Mouse (Mus musculus): Measurements from ENCODE around the gene Itgb5. TPM values are rescaled to one million over a fixed set of nuclear protein-coding genes. Genes with fewer than 3 reads are reported as not detected.

Itgb5 gene
- polyA plus RNA-seq, 1 experiment from 2014 or later = 64.1 TPM

DNA sequence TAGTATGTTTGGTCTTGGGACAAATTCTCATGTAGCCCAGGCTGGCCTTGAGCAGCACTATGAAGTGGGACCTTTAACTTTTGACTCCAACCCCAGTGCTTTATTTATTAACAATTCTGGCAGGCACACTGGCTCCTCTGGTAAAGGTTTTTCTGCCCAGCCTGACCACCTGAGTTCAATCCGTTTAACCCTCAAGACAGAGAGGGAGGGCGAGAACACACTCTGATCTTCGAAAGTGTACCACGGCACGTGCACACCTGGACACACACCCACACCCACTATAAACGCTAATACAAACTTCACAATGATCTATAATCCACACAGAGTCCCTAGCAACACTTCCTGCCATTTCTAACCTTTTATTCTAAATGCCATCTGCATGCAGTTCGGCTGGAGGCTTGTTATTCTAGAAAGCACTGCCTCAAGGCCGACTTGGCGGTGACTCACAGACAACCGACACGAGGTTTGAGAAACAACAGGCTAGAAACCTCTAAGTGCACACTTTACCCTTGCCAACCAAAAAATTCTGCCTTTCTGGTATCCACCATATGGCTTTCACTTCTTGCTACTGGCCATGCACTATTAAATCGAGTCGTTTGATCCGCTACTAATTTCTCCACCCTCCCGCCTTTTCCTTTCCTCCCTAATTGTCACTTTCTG, 136.5 kb downstream of the Itgb5 start:
- whole genome bisulfite sequencing = 19% methylated on average over 15 of the region's 15 CpGs
- Histone ChIP-seq H3K27me3 (replicated peaks; ENCODE audit: low read depth, poor library complexity, severe bottlenecking) (no peaks in the 10 kb centered on the region), H3K9me3 (no peaks in the 10 kb centered on the region), H3K27ac (replicated peaks) (peak overlapping the region; percentile 88), H3K4me3 (peak overlapping the region; percentile 70), H3K36me3 (replicated peaks) (peaks cover 34% of the 10 kb centered on the region), H3K4me1 (peaks cover 28% of the 10 kb centered on the region)
- no peak for DNase-seq (ENCODE audit: low spot score)

DNA sequence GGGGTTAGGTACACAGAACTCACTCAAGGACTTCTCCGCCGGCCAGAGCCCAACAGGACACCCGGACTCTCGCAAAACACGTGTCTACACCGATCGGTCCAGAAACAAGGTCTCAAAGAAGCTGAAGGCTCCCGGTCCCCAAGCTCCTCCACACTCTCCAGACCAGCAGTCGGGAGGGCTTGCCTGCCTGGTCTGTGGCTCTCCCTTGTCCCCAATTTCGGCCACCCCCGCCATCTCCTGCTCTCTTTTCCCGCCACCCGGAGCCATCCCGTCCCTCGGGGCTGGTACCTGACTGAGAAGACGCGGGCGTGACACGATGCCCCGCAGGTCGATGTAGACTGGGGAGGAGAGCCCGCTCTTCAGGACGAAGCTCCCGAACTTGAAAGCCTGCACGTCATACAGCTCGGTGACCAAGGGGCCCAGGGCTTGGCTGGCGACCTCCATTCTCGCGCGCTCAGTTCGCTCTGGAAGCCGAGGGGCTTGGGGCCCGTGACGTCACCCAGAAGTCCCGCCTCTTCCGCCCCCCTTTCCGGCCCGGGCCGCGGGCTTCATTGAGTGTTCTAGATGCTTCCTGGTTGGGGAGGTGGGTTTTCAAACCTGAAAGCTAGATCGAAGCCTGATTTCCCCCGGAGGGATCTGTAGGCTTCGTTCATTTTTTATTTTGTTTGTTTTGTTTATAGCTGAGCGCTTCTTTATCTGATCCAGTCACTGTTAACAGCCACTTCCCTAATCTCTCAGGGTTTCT, 137.2 kb downstream of the Itgb5 start, which contains the start of gene Umps:
TSS of gene Umps (minus strand) at position 501 of the 745 bp plus-strand sequence.
- Histone ChIP-seq H3K36me3 (replicated peaks) (peaks cover 27% of the 10 kb centered on the region), H3K9me3 (no peaks in the 10 kb centered on the region), H3K27ac (replicated peaks) (peak within 1 kb of the TSS; percentile 88), H3K27me3 (replicated peaks; ENCODE audit: low read depth, poor library complexity, severe bottlenecking) (no peaks in the 10 kb centered on the region), H3K4me3 (peak within 1 kb of the TSS; percentile 70), H3K4me1 (peaks cover 28% of the 10 kb centered on the region)
- DNase-seq (ENCODE audit: low spot score) = peak; percentile 92
- WGBS = 1% methylated on average over 44 of the region's 44 CpGs

DNA sequence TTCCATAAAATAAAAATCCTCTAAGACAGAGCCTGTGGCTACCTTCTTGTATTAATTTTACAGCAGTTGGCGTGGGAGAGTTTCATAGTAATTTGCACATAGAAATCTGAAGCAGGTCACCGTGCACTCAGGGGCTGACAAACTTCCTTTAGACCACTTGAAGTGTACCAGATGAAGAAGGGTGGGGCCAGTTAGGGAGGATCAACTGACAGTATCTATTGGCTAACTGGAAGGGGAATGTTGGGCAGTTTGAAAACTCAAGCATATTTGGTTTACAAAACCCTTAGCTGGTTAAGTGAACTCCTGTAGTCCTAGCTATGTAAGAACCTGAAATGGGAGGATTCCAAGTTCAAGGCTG, 137.8 kb downstream of the Itgb5 start:
- H3K27ac ChIP-seq (replicated peaks) = peak overlapping the region; percentile 88
- DNase-seq (ENCODE audit: low spot score) = no peak
- 72% methylated on average over 2 of the region's 2 CpGs for WGBS

GRCm38 (mm10) chr16:33979855-33980254, 150.4 kb downstream of the Itgb5 start:
- H3K4me3 ChIP-seq = no peak overlapping the region
- H3K27me3 ChIP-seq (replicated peaks; ENCODE audit: low read depth, poor library complexity, severe bottlenecking) = no peaks in the 10 kb centered on the region
- no peak overlapping the region for H3K27ac ChIP-seq (replicated peaks)
- no peak for DNase-seq (ENCODE audit: low spot score)
- peaks cover 3% of the 10 kb centered on the region; the same call in 1 of the 2 replicates for H3K9me3 ChIP-seq
- H3K4me1 ChIP-seq = peaks cover 4% of the 10 kb centered on the region; the same call in 1 of the 2 replicates
- peaks cover 11% of the 10 kb centered on the region; the same call in 1 of the 2 replicates for H3K36me3 ChIP-seq (replicated peaks)
- WGBS = 74% methylated on average over 2 of the region's 2 CpGs

More for the DNA sequence above, 137.8 kb downstream of the Itgb5 start:
- H3K9me3 ChIP-seq = no peaks in the 10 kb centered on the region
- peaks cover 28% of the 10 kb centered on the region for H3K4me1 ChIP-seq
- H3K4me3 ChIP-seq = peak overlapping the region; percentile 70
- H3K27me3 ChIP-seq (replicated peaks; ENCODE audit: low read depth, poor library complexity, severe bottlenecking) = no peaks in the 10 kb centered on the region
- peaks cover 21% of the 10 kb centered on the region for H3K36me3 ChIP-seq (replicated peaks)

DNA sequence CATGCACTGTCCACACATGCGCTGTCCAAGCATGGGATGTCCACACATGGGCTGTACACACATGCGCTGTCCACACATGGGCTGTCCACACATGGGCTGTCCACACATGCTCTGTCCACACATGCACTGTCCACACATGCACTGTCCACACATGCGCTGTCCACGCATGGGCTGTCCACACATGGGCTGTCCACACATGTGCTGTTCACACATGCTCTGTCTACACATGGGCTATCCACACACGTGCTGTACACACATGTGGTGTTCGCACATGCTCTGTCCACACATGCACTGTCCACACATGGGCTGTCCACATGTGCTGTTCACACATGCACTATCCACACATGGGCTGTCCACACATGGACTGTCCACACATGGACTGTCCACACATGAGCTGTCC, 154.2 kb downstream of the Itgb5 start:
- Histone ChIP-seq H3K9me3 (no peaks in the 10 kb centered on the region), H3K27me3 (replicated peaks; ENCODE audit: low read depth, poor library complexity, severe bottlenecking) (no peaks in the 10 kb centered on the region), H3K4me3 (no peak overlapping the region), H3K27ac (replicated peaks) (no peak overlapping the region), H3K4me1 (peaks cover 7% of the 10 kb centered on the region; the same call in 1 of the 2 replicates), H3K36me3 (replicated peaks) (no peaks in the 10 kb centered on the region)
- WGBS = 97% methylated on average over 6 of the region's 6 CpGs
- no peak for DNase-seq (ENCODE audit: low spot score)

DNA sequence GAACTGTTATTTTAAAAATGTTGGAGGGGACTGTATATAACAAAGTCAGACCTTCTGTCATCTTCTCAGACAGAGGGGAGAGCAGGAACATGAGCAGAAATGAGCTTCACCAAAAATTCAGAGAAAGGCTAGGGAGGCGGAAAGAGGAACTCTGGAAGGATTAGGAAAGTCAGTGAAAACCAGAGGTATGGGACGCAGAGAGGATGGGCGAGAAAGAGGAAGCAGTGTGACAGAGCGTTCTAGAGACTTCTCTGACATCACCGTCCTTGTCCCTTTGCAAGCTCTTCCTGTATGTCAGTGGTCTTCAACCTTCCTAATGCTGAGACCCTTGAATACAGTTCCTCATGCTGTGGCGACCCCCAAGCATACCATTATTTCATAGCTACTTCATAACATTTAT, 155.9 kb downstream of the Itgb5 start:
- Histone ChIP-seq H3K4me3 (no peak overlapping the region), H3K27me3 (replicated peaks; ENCODE audit: low read depth, poor library complexity, severe bottlenecking) (no peaks in the 10 kb centered on the region), H3K27ac (replicated peaks) (no peak overlapping the region), H3K36me3 (replicated peaks) (no peaks in the 10 kb centered on the region), H3K9me3 (no peaks in the 10 kb centered on the region), H3K4me1 (0 out of 2 replicates have a peak, but pooled peaks cover 3% of the 10 kb centered on the region)
- 91% methylated on average over 6 of the region's 6 CpGs for WGBS
- no peak for DNase-seq (ENCODE audit: low spot score)

- H3K9me3 ChIP-seq = no peaks in the 10 kb centered on the region
- DNase-seq (ENCODE audit: low spot score) = no peak
- WGBS = 85% methylated on average over 7 of the region's 7 CpGs
These were observed 157.5 kb downstream of the Itgb5 start for GRCm38 (mm10) chr16:33986993-33987392.

DNA sequence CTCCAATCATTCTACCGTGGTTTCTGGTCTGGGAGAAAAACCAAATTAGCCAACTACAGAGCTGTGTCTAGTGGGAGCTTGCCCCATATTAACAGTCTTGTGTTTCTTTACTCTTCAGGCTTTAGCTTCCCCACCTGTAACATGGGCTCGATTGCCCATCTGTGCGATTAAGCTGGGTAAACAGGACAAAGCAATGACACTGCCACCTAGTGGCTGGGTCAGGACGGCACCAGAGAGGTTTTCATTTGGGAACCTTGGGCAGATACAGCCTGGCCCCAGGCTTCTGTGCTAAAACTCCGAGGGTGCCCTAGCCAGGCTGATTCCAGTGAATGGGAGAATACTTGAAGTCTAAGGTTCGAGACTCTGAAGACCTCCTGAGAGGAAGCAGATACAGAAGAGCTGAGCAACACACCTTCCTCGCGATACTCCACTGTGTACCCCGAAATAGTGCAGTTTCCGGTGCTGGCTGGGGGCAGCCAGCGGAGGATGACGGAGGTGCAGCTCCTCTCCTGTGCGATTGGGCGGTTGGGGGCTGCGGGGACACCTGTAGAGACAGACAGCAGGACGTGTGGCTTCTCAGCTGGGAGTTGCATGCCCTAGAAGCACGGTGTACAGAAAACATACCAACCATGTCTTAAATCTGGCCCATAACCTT, 159.0 kb downstream of the Itgb5 start:
- Histone ChIP-seq H3K9me3 (no peaks in the 10 kb centered on the region), H3K27ac (replicated peaks) (no peak overlapping the region), H3K4me1 (0 out of 2 replicates have a peak, but pooled peaks cover 3% of the 10 kb centered on the region), H3K27me3 (replicated peaks; ENCODE audit: low read depth, poor library complexity, severe bottlenecking) (no peaks in the 10 kb centered on the region), H3K4me3 (no peak overlapping the region), H3K36me3 (replicated peaks) (no peaks in the 10 kb centered on the region)
- WGBS = 62% methylated on average over 17 of the region's 17 CpGs
- DNase-seq (ENCODE audit: low spot score) = peak; percentile 64

More at GRCm38 (mm10) chr16:33986993-33987392, 157.5 kb downstream of the Itgb5 start:
- Histone ChIP-seq H3K4me1 (0 out of 2 replicates have a peak, but pooled peaks cover 3% of the 10 kb centered on the region), H3K27ac (replicated peaks) (no peak overlapping the region), H3K27me3 (replicated peaks; ENCODE audit: low read depth, poor library complexity, severe bottlenecking) (no peaks in the 10 kb centered on the region), H3K36me3 (replicated peaks) (no peaks in the 10 kb centered on the region), H3K4me3 (no peak overlapping the region)

DNA sequence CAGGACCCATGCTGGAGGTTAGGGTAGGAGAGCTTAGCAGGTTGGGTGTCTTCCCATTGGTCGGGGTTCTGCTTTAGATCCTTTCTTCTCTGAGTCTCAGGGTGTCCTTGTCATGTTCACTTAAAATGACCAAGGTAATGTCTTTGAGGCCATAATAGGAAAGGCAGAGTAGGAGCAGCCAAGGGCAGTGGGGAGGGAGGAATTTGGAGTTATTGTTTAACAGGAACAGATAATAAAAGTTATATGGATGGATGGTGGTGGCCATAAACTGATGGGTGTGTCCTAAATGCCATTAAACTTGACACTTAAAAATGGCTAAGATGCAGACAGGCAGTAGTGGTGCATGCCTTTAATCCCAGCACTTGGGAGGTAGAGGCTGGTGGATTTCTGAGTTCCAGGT, 159.6 kb downstream of the Itgb5 start:
- 0 out of 2 replicates have a peak, but pooled peaks cover 3% of the 10 kb centered on the region for H3K4me1 ChIP-seq
- no peaks in the 10 kb centered on the region for H3K27me3 ChIP-seq (replicated peaks; ENCODE audit: low read depth, poor library complexity, severe bottlenecking)
- H3K27ac ChIP-seq (replicated peaks) = no peak overlapping the region
- WGBS = 84% methylated on average over 1 of the region's 1 CpGs
- H3K9me3 ChIP-seq = no peaks in the 10 kb centered on the region
- no peak overlapping the region for H3K4me3 ChIP-seq
- DNase-seq (ENCODE audit: low spot score) = no peak
- no peaks in the 10 kb centered on the region for H3K36me3 ChIP-seq (replicated peaks)

DNA sequence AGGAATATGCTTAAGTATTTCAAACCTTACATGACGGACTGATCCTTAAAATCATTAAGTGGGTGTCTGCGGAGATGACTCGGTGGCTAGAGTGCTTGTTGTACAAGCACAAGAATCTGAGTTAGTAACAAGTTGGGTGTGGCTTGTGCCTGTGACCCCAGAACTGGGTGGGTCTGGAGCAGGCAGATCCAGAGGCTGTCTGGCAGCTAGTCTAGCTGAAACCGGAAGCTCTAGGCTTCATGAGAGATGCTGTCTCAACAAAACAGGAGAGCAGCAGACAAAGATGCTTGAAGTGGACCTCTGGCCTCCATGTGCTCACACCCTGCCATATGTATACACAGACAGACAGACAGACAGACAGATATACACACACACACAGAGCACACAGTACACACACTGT, 161.2 kb downstream of the Itgb5 start:
- Histone ChIP-seq H3K36me3 (replicated peaks) (no peaks in the 10 kb centered on the region), H3K9me3 (no peaks in the 10 kb centered on the region), H3K4me3 (no peak overlapping the region), H3K4me1 (0 out of 2 replicates have a peak, but pooled peaks cover 3% of the 10 kb centered on the region), H3K27me3 (replicated peaks; ENCODE audit: low read depth, poor library complexity, severe bottlenecking) (no peaks in the 10 kb centered on the region), H3K27ac (replicated peaks) (no peak overlapping the region)
- 80% methylated on average over 4 of the region's 4 CpGs for WGBS
- no peak for DNase-seq (ENCODE audit: low spot score)

DNA sequence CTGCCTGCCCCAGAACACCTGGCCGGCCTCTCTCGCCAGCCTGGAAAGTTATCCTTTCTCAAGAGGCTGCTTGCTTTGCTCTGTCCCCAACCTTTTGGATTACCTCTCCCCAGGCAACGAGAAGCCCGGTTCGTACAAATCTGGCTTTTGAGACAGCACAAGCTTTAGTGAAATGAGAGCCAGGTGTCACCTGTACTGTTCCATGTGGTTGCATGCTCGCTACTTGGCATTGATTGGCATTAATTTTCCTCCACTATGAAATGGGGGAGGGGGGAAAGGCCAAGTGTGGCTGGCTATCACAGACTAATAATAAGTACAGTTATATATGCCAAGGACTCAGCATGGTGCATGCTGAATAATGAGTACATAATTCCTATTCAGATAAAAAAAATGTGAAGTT, 164.9 kb downstream of the Itgb5 start:
- Histone ChIP-seq H3K36me3 (replicated peaks) (no peaks in the 10 kb centered on the region), H3K4me3 (no peak overlapping the region), H3K27ac (replicated peaks) (no peak overlapping the region), H3K27me3 (replicated peaks; ENCODE audit: low read depth, poor library complexity, severe bottlenecking) (no peaks in the 10 kb centered on the region), H3K9me3 (no peaks in the 10 kb centered on the region), H3K4me1 (no peaks in the 10 kb centered on the region)
- 84% methylated on average over 6 of the region's 6 CpGs for WGBS
- no peak for DNase-seq (ENCODE audit: low spot score)

DNA sequence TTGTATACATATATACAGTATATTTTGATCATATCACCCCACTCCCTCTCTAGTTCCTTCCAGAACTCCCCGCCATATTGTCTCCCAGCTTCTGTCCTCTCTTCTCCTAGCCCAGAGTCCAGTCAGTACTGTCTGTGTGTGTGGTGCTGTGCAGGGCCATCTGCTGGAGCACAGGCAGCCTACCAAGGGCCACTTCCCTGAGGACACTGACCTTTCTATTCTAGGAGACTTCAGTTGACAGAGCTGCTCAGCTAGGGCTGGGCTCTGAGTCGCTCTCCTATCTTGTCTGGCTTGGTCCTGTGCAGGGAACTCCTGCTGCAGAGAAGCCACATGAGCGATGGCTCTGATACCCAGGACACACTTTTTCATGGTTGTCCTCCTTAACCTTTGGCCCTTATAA, 166.0 kb downstream of the Itgb5 start:
- no peak for DNase-seq (ENCODE audit: low spot score)
- H3K4me1 ChIP-seq = no peaks in the 10 kb centered on the region
- no peaks in the 10 kb centered on the region for H3K36me3 ChIP-seq (replicated peaks)
- H3K4me3 ChIP-seq = no peak overlapping the region
- WGBS = 80% methylated on average over 3 of the region's 3 CpGs
- no peak overlapping the region for H3K27ac ChIP-seq (replicated peaks)
- H3K9me3 ChIP-seq = no peaks in the 10 kb centered on the region
- no peaks in the 10 kb centered on the region for H3K27me3 ChIP-seq (replicated peaks; ENCODE audit: low read depth, poor library complexity, severe bottlenecking)
